Mouse (Mus musculus) megakaryocyte, embryonic 14.5 days (primary cell): ENCODE data around the gene Nudt3.

ENCODE experiments used
- FLI1 ChIP-seq: IDR thresholded peaks from 2 replicates; pipeline ENCODE4 v1.6.1; 2012; ENCODE audit warnings: low read length, inconsistent platforms, mixed read lengths
- GATA1 ChIP-seq: IDR thresholded peaks from 3 replicates; pipeline ENCODE4 v1.6.1; 2012; ENCODE audit warnings: mixed read lengths, low read length, inconsistent platforms, borderline replicate concordance

- TF ChIP-seq FLI1, result no peak
- TF ChIP-seq GATA1, result no peak
Observed at GRCm38 (mm10) chr17:27551393-27551940, 71.8 kb downstream of the Nudt3 start.
